In genomic region chr4:143112985-143113384, GRCm38 (mm10) we compare ENCODE assay signal across 8 mouse cellular contexts.
DNase-seq lines count a peak whose midpoint lies in the region; ATAC-seq lines count a peak whose summit lies in the region.

No protein-coding gene starts in this region.

- no peak overlapping the region for H3K9ac ChIP-seq in limb, embryonic 11.5 days (ENCODE audit: low read length)

- H3K4me2 ChIP-seq in limb, embryonic 11.5 days (ENCODE audit: low read depth, severe bottlenecking) = no peak overlapping the region

- H3K9me3 ChIP-seq in limb, embryonic 11.5 days (ENCODE audit: control insufficient read depth, low read length) = no peaks in the 10 kb centered on the region

- peak; percentile 37 to 60 for DNase-seq in left cerebral cortex, adult 18-20 months (ENCODE audit: low spot score in 2 of 2)
- DNase-seq in left cerebral cortex, adult 11 months (ENCODE audit: low spot score) = no peak
- peak; percentile 85 for DNase-seq in R1 (ENCODE audit: low read depth, low spot score)
- peak; percentile 53 for DNase-seq in cerebellum, adult 9-10 months
- DNase-seq in limb, embryonic 11.5 days (ENCODE audit: low spot score) = peak; percentile 80
- DNase-seq in ovary, adult 18-20 months (ENCODE audit: low spot score) = peak; percentile 11
- peak; percentile 83 for DNase-seq in thymus, postnatal 4 days

- no peak overlapping the region for H3K27ac ChIP-seq in limb, embryonic 11.5 days (replicated peaks; ENCODE audit: low read depth, low read length)

- no peaks in the 10 kb centered on the region for H3K27me3 ChIP-seq in limb, embryonic 11.5 days (ENCODE audit: control insufficient read depth, insufficient read depth, low read length)

- peaks cover 2% of the 10 kb centered on the region; the same call in 1 of the 2 replicates for H3K36me3 ChIP-seq in limb, embryonic 11.5 days (ENCODE audit: control insufficient read depth, insufficient read depth, low read length)

- ATAC-seq in granulocyte monocyte progenitor cell, adult 5-6 weeks (replicated peaks; ENCODE audit: poor library complexity, severe bottlenecking) = peak; percentile 56
- no peak for ATAC-seq in limb, embryonic 11.5 days (ENCODE audit: insufficient number of reproducible peaks, low FRiP score, low TSS enrichment, low read depth)

- peaks cover 10% of the 10 kb centered on the region for H3K4me1 ChIP-seq in limb, embryonic 11.5 days (ENCODE audit: control insufficient read depth, insufficient read depth, low read length)

- WGBS in limb, embryonic 11.5 days = 39% methylated on average over 6 of the region's 6 CpGs

- no peak overlapping the region for H3K4me3 ChIP-seq in limb, embryonic 11.5 days (ENCODE audit: low read depth, low read length)
